30 mouse cellular contexts compared by ENCODE assay signal in genomic region chr11:101142215-101142967, GRCm38 (mm10).
"Had no signal": no experiment of that assay in that cellular context is flagged by ENCODE, and none has a peak within 500 bp of the region (broad histone marks: within the 10 kb centered on the region; RNA-seq: fewer than 3 reads in every experiment).

No protein-coding gene starts in this region.

- H3K9me3 ChIP-seq: limb, embryonic 10.5 days; limb, embryonic 12.5 days; limb, embryonic 13.5 days; limb, embryonic 15.5 days; liver, embryonic 12.5 days; liver, embryonic 13.5 days; liver, embryonic 15.5 days; lung, embryonic 15.5 days; megakaryocyte, embryonic 14.5 days; midbrain, embryonic 10.5 days; midbrain, embryonic 12.5 days; midbrain, embryonic 13.5 days; midbrain, embryonic 15.5 days had no signal

- H3K27ac ChIP-seq: left cerebral cortex, adult 2 months; limb, embryonic 10.5 days; limb, embryonic 12.5 days; limb, embryonic 13.5 days; limb, embryonic 15.5 days; liver, embryonic 12.5 days; liver, embryonic 13.5 days; liver, embryonic 14.5 days; liver, embryonic 15.5 days; lung, embryonic 15.5 days; macrophage; midbrain, embryonic 10.5 days; midbrain, embryonic 12.5 days; midbrain, embryonic 13.5 days; midbrain, embryonic 15.5 days had no signal

- H3K27me3 ChIP-seq: lung, embryonic 15.5 days; midbrain, embryonic 15.5 days had no signal

- DNase-seq: left cerebral cortex, postnatal 4 days; liver; liver, embryonic 13.5 days; liver, postnatal 0 days; lung, adult 18-20 months; lung, adult 2 months; lung, embryonic 14.5 days; lung, postnatal 10 days; lung, postnatal 14 days; lung, postnatal 36 days; lung, postnatal 4 days; midbrain, embryonic 14.5 days had no signal

- H3K4me3 ChIP-seq: left cerebral cortex, adult 2 months; limb, embryonic 10.5 days; limb, embryonic 12.5 days; limb, embryonic 13.5 days; limb, embryonic 15.5 days; liver, embryonic 12.5 days; liver, embryonic 13.5 days; liver, embryonic 15.5 days; lung, embryonic 15.5 days; megakaryocyte, embryonic 14.5 days; midbrain, embryonic 10.5 days; midbrain, embryonic 12.5 days; midbrain, embryonic 13.5 days; midbrain, embryonic 15.5 days; myocyte had no signal

- ATAC-seq: liver, embryonic 12.5 days; liver, postnatal 0 days; lung, postnatal 0 days; midbrain, embryonic 13.5 days; midbrain, embryonic 15.5 days had no signal

- H3K4me2 ChIP-seq: limb, embryonic 12.5 days; limb, embryonic 13.5 days; limb, embryonic 15.5 days; liver, embryonic 11.5 days; liver, embryonic 12.5 days; liver, embryonic 13.5 days; liver, embryonic 15.5 days; lung, embryonic 14.5 days; lung, embryonic 15.5 days; midbrain, embryonic 12.5 days; midbrain, embryonic 13.5 days had no signal

- H3K9ac ChIP-seq: limb, embryonic 12.5 days; limb, embryonic 13.5 days; limb, embryonic 15.5 days; liver, embryonic 12.5 days; liver, embryonic 13.5 days; liver, embryonic 14.5 days; liver, embryonic 15.5 days; liver, postnatal 0 days; lung, embryonic 14.5 days; lung, embryonic 15.5 days; midbrain, embryonic 12.5 days; midbrain, embryonic 13.5 days; midbrain, embryonic 15.5 days had no signal

- H3K36me3 ChIP-seq: limb, embryonic 10.5 days; limb, embryonic 12.5 days; limb, embryonic 13.5 days; limb, embryonic 15.5 days; liver, embryonic 12.5 days; liver, embryonic 13.5 days; liver, embryonic 15.5 days; lung, embryonic 15.5 days; midbrain, embryonic 10.5 days; midbrain, embryonic 12.5 days; midbrain, embryonic 13.5 days; midbrain, embryonic 15.5 days had no signal
